Mouse (Mus musculus) liver, postnatal 0 days (tissue): ENCODE measurements around the gene 4930432K21Rik. TPM values are rescaled to one million over a fixed set of nuclear protein-coding genes. Genes with fewer than 3 reads are reported as not detected.

Experiments
- ATAC-seq: fragments of 200-750 bp; cut with Nextera tagmentation; 2 replicates; pipeline ENCODE4 v1.8.0; 2017; ENCODE audit warnings: mild to moderate bottlenecking, moderate library complexity
- DNase-seq: peaks from one replicate; pipeline ENCODE4 v3.0.0-alpha.2; 2016
- H3K27ac ChIP-seq: fragments of 300-500 bp; sonication (generic); 2 replicates; pipeline ENCODE4 v1.5.1; 2014; ENCODE audit warnings: antibody characterized with exemption, moderate library complexity, mild to moderate bottlenecking, low read depth
- H3K27me3 ChIP-seq: fragments of 300-500 bp; sonication (generic); 2 replicates; pipeline ENCODE4 v1.6.1; 2014; ENCODE audit warnings: low read length, control low read depth, mixed read lengths; ENCODE audit not compliant: insufficient read depth
- H3K36me3 ChIP-seq: fragments of 300-500 bp; sonication (generic); replicated peaks from 2 replicates; pipeline ENCODE4 v1.6.1; 2014; ENCODE audit warnings: mild to moderate bottlenecking, control low read depth, low read length, moderate library complexity, mixed read lengths; ENCODE audit not compliant: insufficient read depth
- H3K4me1 ChIP-seq: fragments of 300-500 bp; sonication (generic); 2 replicates; pipeline ENCODE4 v1.6.1; 2014; ENCODE audit warnings: antibody characterized with exemption, mild to moderate bottlenecking, control low read depth; ENCODE audit not compliant: insufficient read depth
- H3K4me2 ChIP-seq: fragments of 300-500 bp; sonication (generic); 2 replicates; pipeline ENCODE4 v1.6.1; 2014; ENCODE audit warnings: low read depth, mild to moderate bottlenecking, low read length, moderate library complexity, mixed read lengths
- H3K4me3 ChIP-seq: fragments of 300-500 bp; sonication (generic); 2 replicates; pipeline ENCODE4 v1.5.1; 2014; ENCODE audit warnings: low read depth, low read length
- H3K9ac ChIP-seq: fragments of 300-500 bp; sonication (generic); replicated peaks from 2 replicates; pipeline ENCODE4 v1.6.1; 2014; ENCODE audit warnings: mild to moderate bottlenecking, moderate library complexity
- H3K9me3 ChIP-seq: fragments of 300-500 bp; sonication (generic); 2 replicates; pipeline ENCODE4 v1.6.1; 2016; ENCODE audit warnings: mild to moderate bottlenecking, control low read depth, low read length, mixed read lengths
- CTCF ChIP-seq: sonication (generic); IDR thresholded peaks from 2 replicates; pipeline ENCODE4 v1.5.1; 2016; ENCODE audit warnings: antibody characterized with exemption, low read depth
- EP300 ChIP-seq: IDR thresholded peaks from 2 replicates; pipeline ENCODE4 v1.6.1; 2016; ENCODE audit warnings: antibody characterized with exemption, low read depth, mild to moderate bottlenecking
- WGBS: fragments of 180-500 bp; shearing (Covaris S2); extraction: QIAGEN DNeasy Blood & Tissue Kit; methylation state at CpG from one replicate; pipeline ENCODE4 v1.1.7; 2014; ENCODE audit not compliant: insufficient replicate concordance; 5-methylcytosine and 5-hydroxymethylcytosine counted together
- polyA plus RNA-seq: library from polyadenylated mRNA; unstranded; fragments of >200 nt; fragmentation: Nextera tagmentation; extraction: Ambion mirVana; gene quantifications from 2 replicates; pipeline ENCODE4 v1.2.1, GENCODE M21; 2015

4930432K21Rik gene
- polyA plus RNA-seq, 1 experiment from 2014 or later = 0.29 TPM

- H3K9me3 ChIP-seq = no peaks in the 10 kb centered on the region
- no peak for DNase-seq
- ATAC-seq = no peak
- H3K36me3 ChIP-seq = peaks cover 59% of the 10 kb centered on the region
- no peak for TF ChIP-seq CTCF
- WGBS = 82% methylated on average over 4 of the region's 4 CpGs
- H3K4me3 ChIP-seq = no peak overlapping the region
- H3K4me2 ChIP-seq = no peak overlapping the region
- no peaks in the 10 kb centered on the region for H3K4me1 ChIP-seq
- no peaks in the 10 kb centered on the region for H3K27me3 ChIP-seq
- no peak overlapping the region for H3K27ac ChIP-seq
- H3K9ac ChIP-seq = no peak overlapping the region
These were observed 7.0 kb upstream of the 4930432K21Rik start for GRCm38 (mm10) chr8:84140838-84141237.

- no peak for TF ChIP-seq CTCF
- no peak for TF ChIP-seq EP300
- peaks cover 34% of the 10 kb centered on the region for H3K36me3 ChIP-seq
- H3K27ac ChIP-seq = no peak overlapping the region
- H3K9ac ChIP-seq = no peak overlapping the region
- no peaks in the 10 kb centered on the region for H3K9me3 ChIP-seq
- peaks cover 22% of the 10 kb centered on the region for H3K4me1 ChIP-seq
- no peak overlapping the region for H3K4me2 ChIP-seq
- no peak for ATAC-seq
- no peak overlapping the region for H3K4me3 ChIP-seq
- WGBS = 86% methylated on average over 8 of the region's 8 CpGs
- no peak for DNase-seq
- no peaks in the 10 kb centered on the region for H3K27me3 ChIP-seq
These were observed 3.1 kb upstream of the 4930432K21Rik start for GRCm38 (mm10) chr8:84144636-84145245.

GRCm38 (mm10) chr8:84147324-84147766 is 480 bp upstream of the 4930432K21Rik start:
- Histone ChIP-seq H3K27ac (no peak overlapping the region), H3K36me3 (peaks cover 22% of the 10 kb centered on the region), H3K27me3 (no peaks in the 10 kb centered on the region), H3K9ac (peak overlapping the region; percentile 83), H3K9me3 (no peaks in the 10 kb centered on the region), H3K4me3 (peak overlapping the region; percentile 83), H3K4me1 (peaks cover 22% of the 10 kb centered on the region), H3K4me2 (peak overlapping the region; percentile 97)
- ATAC-seq (peak; percentile 55), DNase-seq (peak; percentile 49)
- TF ChIP-seq EP300 (no peak), CTCF (no peak)
- WGBS = 5% methylated on average over 14 of the region's 14 CpGs

- Histone ChIP-seq H3K4me3 (no peak overlapping the region), H3K9me3 (no peaks in the 10 kb centered on the region), H3K27ac (no peak overlapping the region), H3K4me1 (peaks cover 22% of the 10 kb centered on the region), H3K9ac (no peak overlapping the region), H3K4me2 (peak overlapping the region; percentile 97; the same call in 1 of the 2 replicates), H3K27me3 (no peaks in the 10 kb centered on the region), H3K36me3 (peaks cover 11% of the 10 kb centered on the region)
- TF ChIP-seq EP300 = no peak
- no peak for TF ChIP-seq CTCF
- DNase-seq (no peak), ATAC-seq (no peak)
- 88% methylated on average over 5 of the region's 5 CpGs for WGBS
These were observed 666 bp downstream of the 4930432K21Rik start for GRCm38 (mm10) chr8:84148531-84148850.

GRCm38 (mm10) chr8:84149181-84149580 is 1.4 kb downstream of the 4930432K21Rik start:
- DNase-seq (no peak), ATAC-seq (no peak)
- Histone ChIP-seq H3K27me3 (no peaks in the 10 kb centered on the region), H3K9me3 (no peaks in the 10 kb centered on the region), H3K4me2 (no peak overlapping the region), H3K4me1 (peaks cover 22% of the 10 kb centered on the region), H3K4me3 (no peak overlapping the region), H3K27ac (no peak overlapping the region), H3K36me3 (peaks cover 6% of the 10 kb centered on the region; the same call in 1 of the 2 replicates), H3K9ac (no peak overlapping the region)
- no peak for TF ChIP-seq EP300
- no peak for TF ChIP-seq CTCF
- 65% methylated on average over 3 of the region's 3 CpGs for WGBS

GRCm38 (mm10) chr8:84157620-84158019 is 9.8 kb downstream of the 4930432K21Rik start:
- ATAC-seq = no peak
- 75% methylated on average over 4 of the region's 4 CpGs for WGBS
- no peak for DNase-seq
- no peaks in the 10 kb centered on the region for H3K36me3 ChIP-seq
- no peaks in the 10 kb centered on the region for H3K27me3 ChIP-seq
- H3K9me3 ChIP-seq = no peaks in the 10 kb centered on the region
- H3K4me2 ChIP-seq = no peak overlapping the region
- H3K27ac ChIP-seq = no peak overlapping the region
- H3K4me3 ChIP-seq = no peak overlapping the region
- H3K4me1 ChIP-seq = no peaks in the 10 kb centered on the region
- no peak for TF ChIP-seq CTCF
- no peak for TF ChIP-seq EP300
- H3K9ac ChIP-seq = no peak overlapping the region
